Mouse (Mus musculus) urinary bladder, adult 2 months (tissue): ENCODE results near the gene Art4. TPM values are rescaled to one million over a fixed set of nuclear protein-coding genes. Genes with fewer than 3 reads are reported as not detected.
"Not testable (repeated sequence)": the region's sequence is repeated elsewhere in the genome, so short reads cannot be mapped to it uniquely, and the experiment has no call there.

Experiments
- DNase-seq: peaks from one replicate; pipeline ENCODE4 v3.0.0; 2022; ENCODE audit warnings: low spot score
- polyA plus RNA-seq: library from polyadenylated mRNA; depleted of rRNA; stranded (reverse); fragments of >200 nt; gene quantifications from 2 replicates; pipeline ENCODE4 v1.2.3, GENCODE M21; 2012; rRNA removed

Art4 gene
- 11.8 and 14.6 TPM in 2 replicates for polyA plus RNA-seq

GRCm38 (mm10) chr6:136857186-136857872 is at the start of gene Art4:
Art4 (minus strand) TSS chr6:136857733.
- no peak for DNase-seq

GRCm38 (mm10) chr6:136906937-136907293 is 49.4 kb upstream of the Art4 start:
- no peak for DNase-seq

GRCm38 (mm10) chr6:136906283-136906936 is 48.9 kb upstream of the Art4 start:
- no peak for DNase-seq

- no peak for DNase-seq
Measured at GRCm38 (mm10) chr6:136903885-136904470, 46.4 kb upstream of the Art4 start.

- no peak for DNase-seq
Measured at GRCm38 (mm10) chr6:136902527-136902926, 45.0 kb upstream of the Art4 start.

- DNase-seq = no peak
Measured at GRCm38 (mm10) chr6:136901010-136901409, 43.5 kb upstream of the Art4 start.

GRCm38 (mm10) chr6:136900369-136901009 is 43.0 kb upstream of the Art4 start:
- DNase-seq = no peak

GRCm38 (mm10) chr6:136898954-136899353 is 41.4 kb upstream of the Art4 start:
- no peak for DNase-seq

- DNase-seq = no peak
Measured at GRCm38 (mm10) chr6:136898222-136898621, 40.7 kb upstream of the Art4 start.

GRCm38 (mm10) chr6:136897789-136898188 is 40.3 kb upstream of the Art4 start:
- DNase-seq = no peak

GRCm38 (mm10) chr6:136894532-136895339 is 37.2 kb upstream of the Art4 start:
- no peak for DNase-seq

- no peak for DNase-seq
Measured at GRCm38 (mm10) chr6:136892002-136892401, 34.5 kb upstream of the Art4 start.

GRCm38 (mm10) chr6:136889554-136889953 is 32.0 kb upstream of the Art4 start:
- DNase-seq = no peak

- DNase-seq = no peak
Measured at GRCm38 (mm10) chr6:136889067-136889466, 31.5 kb upstream of the Art4 start.

- no peak for DNase-seq
Measured at GRCm38 (mm10) chr6:136887854-136888253, 30.3 kb upstream of the Art4 start.

GRCm38 (mm10) chr6:136884766-136885165 is 27.2 kb upstream of the Art4 start:
- not testable (repeated sequence) for DNase-seq

- no peak for DNase-seq
Measured at GRCm38 (mm10) chr6:136883961-136884360, 26.4 kb upstream of the Art4 start.

GRCm38 (mm10) chr6:136883431-136883915 is 25.9 kb upstream of the Art4 start:
- DNase-seq = no peak

- DNase-seq = no peak
Measured at GRCm38 (mm10) chr6:136881678-136882077, 24.1 kb upstream of the Art4 start.

GRCm38 (mm10) chr6:136875670-136876069 is 18.1 kb upstream of the Art4 start, which contains the start of gene Mgp:
Mgp (minus strand) TSS chr6:136875823.
- no peak for DNase-seq

- DNase-seq = no peak
Measured at GRCm38 (mm10) chr6:136874599-136874998, 17.1 kb upstream of the Art4 start.

- DNase-seq = no peak
Measured at GRCm38 (mm10) chr6:136868921-136869320, 11.4 kb upstream of the Art4 start.
